Mouse (Mus musculus) lung, postnatal 0 days (tissue): Measurements from ENCODE around the gene Cfap206. TPM values are rescaled to one million over a fixed set of nuclear protein-coding genes. Genes with fewer than 3 reads are reported as not detected.
"Not testable (repeated sequence)": the region's sequence is repeated elsewhere in the genome, so short reads cannot be mapped to it uniquely, and the experiment has no call there.

Experiments
- ATAC-seq: fragments of 200-750 bp; cut with Nextera tagmentation; 2 replicates; pipeline ENCODE4 v1.8.0; 2017; ENCODE audit warnings: moderate library complexity
- DNase-seq: peaks from one replicate; pipeline ENCODE4 v3.0.0-alpha.2; 2016; ENCODE audit warnings: low spot score
- H3K27ac ChIP-seq: fragments of 300-500 bp; sonication (generic); 2 replicates; pipeline ENCODE4 v1.5.1; 2014; ENCODE audit warnings: antibody characterized with exemption, mild to moderate bottlenecking, low read length, mixed read lengths
- H3K27me3 ChIP-seq: fragments of 300-500 bp; sonication (generic); replicated peaks from 2 replicates; pipeline ENCODE4 v1.6.1; 2014; ENCODE audit warnings: low read length, mixed read lengths; ENCODE audit not compliant: insufficient read depth
- H3K36me3 ChIP-seq: fragments of 300-500 bp; sonication (generic); 2 replicates; pipeline ENCODE4 v1.6.1; 2014; ENCODE audit warnings: low read length, mixed read lengths; ENCODE audit not compliant: insufficient read depth
- H3K4me1 ChIP-seq: fragments of 300-500 bp; sonication (generic); 2 replicates; pipeline ENCODE4 v1.6.1; 2014; ENCODE audit warnings: antibody characterized with exemption, low read depth, low read length, mixed read lengths; ENCODE audit not compliant: insufficient read depth
- H3K4me2 ChIP-seq: fragments of 300-500 bp; sonication (generic); replicated peaks from 2 replicates; pipeline ENCODE4 v1.6.1; 2014; ENCODE audit warnings: low read depth, mild to moderate bottlenecking, low read length, moderate library complexity, mixed read lengths
- H3K4me3 ChIP-seq: fragments of 300-500 bp; sonication (generic); 2 replicates; pipeline ENCODE4 v1.5.1; 2014; ENCODE audit warnings: low read depth, low read length
- H3K9ac ChIP-seq: fragments of 300-500 bp; sonication (generic); replicated peaks from 2 replicates; pipeline ENCODE4 v1.6.1; 2014; ENCODE audit warnings: low read depth, mild to moderate bottlenecking
- H3K9me3 ChIP-seq: fragments of 300-500 bp; sonication (generic); 2 replicates; pipeline ENCODE4 v1.6.1; 2016; ENCODE audit warnings: low read length, mixed read lengths
- CTCF ChIP-seq: IDR thresholded peaks from 2 replicates; pipeline ENCODE4 v1.5.1; 2016; ENCODE audit warnings: antibody characterized with exemption, mild to moderate bottlenecking
- EP300 ChIP-seq: IDR thresholded peaks from 2 replicates; pipeline ENCODE4 v1.6.1; 2016; ENCODE audit warnings: antibody characterized with exemption, mild to moderate bottlenecking, control low read depth
- WGBS: fragments of 180-500 bp; shearing (Covaris S2); extraction: QIAGEN DNeasy Blood & Tissue Kit; methylation state at CpG from one replicate; pipeline ENCODE4 v1.1.7; 2014; 5-methylcytosine and 5-hydroxymethylcytosine counted together
- polyA plus RNA-seq: library from polyadenylated mRNA; unstranded; fragments of >200 nt; fragmentation: Nextera tagmentation; extraction: Ambion mirVana; gene quantifications from 2 replicates; pipeline ENCODE4 v1.2.1, GENCODE M21; 2015

Cfap206 gene
- polyA plus RNA-seq, 1 experiment from 2014 or later = 11.9 TPM

DNA sequence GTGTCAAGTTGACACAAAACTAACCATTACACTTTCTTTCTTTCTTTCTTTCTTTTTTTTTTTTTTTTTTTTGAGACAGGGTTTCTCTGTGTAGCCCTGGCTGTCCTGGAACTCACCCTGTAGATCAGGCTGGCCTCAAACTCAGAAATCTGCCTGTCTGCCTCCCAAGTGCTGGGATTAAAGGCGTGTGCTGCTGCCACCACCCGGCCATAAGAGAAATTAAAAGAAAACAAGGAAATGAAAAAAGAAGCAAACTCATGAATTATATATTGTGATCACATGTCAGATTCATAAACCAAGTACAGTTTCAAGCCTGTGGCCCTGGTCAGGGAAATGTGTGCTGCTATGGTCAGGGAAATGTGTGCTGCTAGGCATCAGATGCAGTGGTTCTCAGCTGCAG, 3.4 kb upstream of the Cfap206 start:
- not testable (repeated sequence) for H3K4me3 ChIP-seq, H3K27me3 ChIP-seq, ATAC-seq, H3K27ac ChIP-seq, H3K36me3 ChIP-seq, H3K4me1 ChIP-seq, H3K4me2 ChIP-seq, H3K9me3 ChIP-seq, H3K9ac ChIP-seq
- peak; percentile 29 for DNase-seq
- TF ChIP-seq CTCF = peak; percentile 52
- 18% methylated on average over 2 of the region's 2 CpGs for WGBS

DNA sequence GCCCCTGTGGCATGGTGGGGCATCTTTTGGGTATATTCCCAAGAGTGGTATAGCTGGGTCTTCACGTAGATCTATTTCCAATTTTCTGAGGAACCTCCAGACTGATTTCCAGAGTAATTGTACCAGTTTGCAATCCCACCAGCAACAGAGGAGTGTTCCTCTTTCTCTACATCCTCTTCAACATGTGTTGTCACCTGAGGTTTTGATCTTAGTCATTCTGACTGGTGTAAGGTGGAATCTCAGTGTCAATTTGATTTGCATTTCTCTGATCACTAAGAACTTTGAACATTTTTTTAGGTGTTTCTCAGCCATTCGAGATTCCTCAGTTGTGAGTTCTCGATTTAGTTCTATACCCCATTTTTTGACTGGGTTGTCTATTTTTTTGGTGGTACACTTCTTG, 4.3 kb downstream of the Cfap206 start:
- H3K36me3 ChIP-seq, DNase-seq, ATAC-seq, H3K27ac ChIP-seq, H3K27me3 ChIP-seq, H3K9me3 ChIP-seq, H3K4me3 ChIP-seq, H3K4me2 ChIP-seq, H3K4me1 ChIP-seq, H3K9ac ChIP-seq: not testable (repeated sequence)
- 86% methylated on average over 3 of the region's 3 CpGs for WGBS

- Histone ChIP-seq H3K4me3 (no peak overlapping the region), H3K27me3 (no peaks in the 10 kb centered on the region), H3K36me3 (no peaks in the 10 kb centered on the region), H3K4me2 (no peak overlapping the region), H3K27ac (no peak overlapping the region), H3K9ac (no peak overlapping the region), H3K4me1 (no peaks in the 10 kb centered on the region), H3K9me3 (no peaks in the 10 kb centered on the region)
- no peak for ATAC-seq
- TF ChIP-seq EP300 = no peak
- no peak for TF ChIP-seq CTCF
- DNase-seq = no peak
- WGBS = 63% methylated on average over 4 of the region's 4 CpGs
Observed at GRCm38 (mm10) chr4:34724306-34724705, 5.7 kb downstream of the Cfap206 start.

- no peaks in the 10 kb centered on the region for H3K4me1 ChIP-seq
- no peak overlapping the region for H3K9ac ChIP-seq
- no peaks in the 10 kb centered on the region for H3K9me3 ChIP-seq
- ATAC-seq (no peak), DNase-seq (no peak)
- no peaks in the 10 kb centered on the region for H3K36me3 ChIP-seq
- no peak overlapping the region for H3K27ac ChIP-seq
- WGBS = 60% methylated on average over 4 of the region's 4 CpGs
- TF ChIP-seq CTCF = no peak
- TF ChIP-seq EP300 = no peak
- no peak overlapping the region for H3K4me3 ChIP-seq
- H3K27me3 ChIP-seq = no peaks in the 10 kb centered on the region
- no peak overlapping the region for H3K4me2 ChIP-seq
Observed at GRCm38 (mm10) chr4:34723186-34723585, 6.8 kb downstream of the Cfap206 start.

DNA sequence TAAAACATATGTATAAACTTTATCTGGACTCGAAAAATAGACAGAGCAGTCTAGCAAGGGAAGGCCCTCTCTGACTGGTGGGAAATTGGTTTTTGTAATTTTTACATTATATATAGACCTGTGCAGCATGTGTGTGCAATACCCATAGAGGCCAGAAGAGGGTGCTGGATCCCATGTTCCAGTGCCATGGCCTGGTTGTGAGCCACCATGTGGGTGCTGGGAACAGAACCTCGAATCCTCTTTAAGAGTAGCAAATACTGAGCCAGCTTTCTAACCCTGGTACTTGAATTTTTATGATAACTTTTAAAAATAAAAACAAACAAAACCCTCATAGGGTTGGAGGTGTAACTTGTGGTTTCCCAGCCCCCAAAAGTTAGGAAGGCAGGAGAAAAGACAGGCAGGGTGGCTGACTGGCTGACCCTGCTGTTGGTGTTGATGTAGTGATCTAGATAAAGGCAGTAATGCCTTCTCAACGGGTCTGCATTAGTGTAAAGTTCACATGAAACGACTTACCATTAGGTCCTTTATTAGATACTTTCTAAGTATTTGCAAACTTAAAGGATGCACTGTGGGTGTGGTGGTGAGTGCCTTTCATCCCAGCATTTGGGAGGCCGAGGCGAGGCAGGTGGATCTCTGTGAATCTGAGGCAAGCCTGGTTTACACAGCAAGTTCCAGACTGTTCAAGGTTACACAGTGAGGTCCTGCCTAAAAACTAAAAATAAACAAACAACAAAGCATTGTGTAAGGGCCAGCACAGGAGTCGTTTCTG, 9.7 kb downstream of the Cfap206 start:
- H3K4me2 ChIP-seq = no peak overlapping the region
- H3K27me3 ChIP-seq = no peaks in the 10 kb centered on the region
- H3K4me1 ChIP-seq = no peaks in the 10 kb centered on the region
- no peak for DNase-seq
- WGBS = 85% methylated on average over 7 of the region's 7 CpGs
- H3K4me3 ChIP-seq = no peak overlapping the region
- ATAC-seq = no peak
- no peak overlapping the region for H3K27ac ChIP-seq
- no peak for TF ChIP-seq EP300
- no peak for TF ChIP-seq CTCF
- H3K36me3 ChIP-seq = no peaks in the 10 kb centered on the region
- no peaks in the 10 kb centered on the region for H3K9me3 ChIP-seq
- H3K9ac ChIP-seq = no peak overlapping the region

DNA sequence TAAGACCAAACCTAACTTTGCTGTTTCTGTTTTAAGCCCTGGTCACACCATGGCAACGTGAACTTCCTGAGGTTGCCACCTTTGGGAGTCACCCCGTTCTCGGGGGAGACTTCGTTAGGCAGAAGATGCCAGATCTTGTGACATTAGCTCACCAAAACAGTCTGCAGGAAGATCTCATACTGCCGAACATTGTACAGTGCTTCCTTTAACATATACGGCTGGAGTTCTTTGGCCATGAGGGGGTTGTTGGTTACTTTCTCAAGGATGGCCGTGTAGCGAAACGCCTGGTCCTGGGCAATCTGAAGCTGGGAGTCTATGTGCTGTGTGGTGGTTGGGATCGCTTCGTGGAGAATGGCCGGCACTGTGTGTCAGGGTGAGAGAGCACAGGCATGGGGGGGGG, 10.6 kb downstream of the Cfap206 start:
- H3K9ac ChIP-seq = no peak overlapping the region
- 97% methylated on average over 12 of the region's 12 CpGs for WGBS
- H3K36me3 ChIP-seq = no peaks in the 10 kb centered on the region

DNA sequence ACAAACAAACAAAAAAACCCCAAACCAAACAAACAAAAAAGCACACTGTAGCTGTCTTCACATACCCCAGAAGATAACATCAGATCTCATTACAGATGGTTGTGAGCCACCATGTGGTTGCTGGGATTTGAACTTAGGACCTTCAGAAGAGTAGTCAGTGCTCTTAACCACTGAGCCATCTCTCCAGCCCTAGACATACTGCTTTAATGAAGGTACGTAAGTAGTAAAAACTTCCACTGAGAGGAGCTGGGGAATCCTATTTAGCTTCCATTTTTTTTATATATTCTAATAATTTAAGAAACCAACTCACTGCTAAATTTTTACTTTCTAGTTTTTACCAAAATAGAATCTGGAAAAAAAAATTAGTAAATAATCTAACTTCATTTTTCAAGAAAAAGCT, 14.9 kb downstream of the Cfap206 start:
- Histone ChIP-seq H3K4me1 (no peaks in the 10 kb centered on the region), H3K9me3 (no peaks in the 10 kb centered on the region), H3K9ac (no peak overlapping the region), H3K27me3 (no peaks in the 10 kb centered on the region), H3K4me3 (no peak overlapping the region), H3K36me3 (no peaks in the 10 kb centered on the region), H3K27ac (no peak overlapping the region), H3K4me2 (no peak overlapping the region)
- no peak for ATAC-seq
- TF ChIP-seq EP300 = no peak
- TF ChIP-seq CTCF = no peak
- WGBS = 95% methylated on average over 1 of the region's 1 CpGs
- DNase-seq = no peak

More for the DNA sequence above, 10.6 kb downstream of the Cfap206 start:
- H3K4me2 ChIP-seq = no peak overlapping the region
- no peak for ATAC-seq
- no peak overlapping the region for H3K4me3 ChIP-seq
- no peaks in the 10 kb centered on the region for H3K4me1 ChIP-seq
- no peak for TF ChIP-seq CTCF
- no peak for TF ChIP-seq EP300
- no peak for DNase-seq
- H3K27ac ChIP-seq = no peak overlapping the region
- no peaks in the 10 kb centered on the region for H3K9me3 ChIP-seq
- no peaks in the 10 kb centered on the region for H3K27me3 ChIP-seq
